Mouse (Mus musculus): ENCODE data around the gene Cers6.

GRCm38 (mm10) chr2:68937833-68938232, 76.6 kb downstream of the Cers6 start:
- TF ChIP-seq CTCF (IDR thresholded peaks at IDR 0.05; ENCODE audit: low read depth), result no peak
- TF ChIP-seq EP300 (IDR thresholded peaks at IDR 0.05; ENCODE audit: low read depth), result no peak

Data from liver, embryonic 14.5 days (tissue).